Mouse (Mus musculus) cerebellum, adult 2 months (tissue): Measurements from ENCODE around the gene Carhsp1. TPM values are rescaled to one million over a fixed set of nuclear protein-coding genes. Genes with fewer than 3 reads are reported as not detected.

ENCODE experiments used
- DNase-seq, 2 experiments: peaks; one replicate each; pipeline ENCODE4 v3.0.0; 2021
- H3K27ac ChIP-seq: fragments of 200-500 bp; 2 replicates; pipeline ENCODE4 v1.5.1; 2012; ENCODE audit warnings: low read length, control low read depth, inconsistent platforms; ENCODE audit not compliant: insufficient read depth
- H3K27me3 ChIP-seq: fragments of 200-500 bp; 2 replicates; pipeline ENCODE4 v1.6.1; 2012; ENCODE audit warnings: inconsistent platforms, mild to moderate bottlenecking, low read length, moderate library complexity; ENCODE audit not compliant: control insufficient read depth, insufficient read depth
- H3K4me1 ChIP-seq: fragments of 200-500 bp; 2 replicates; pipeline ENCODE4 v1.6.1; 2011; ENCODE audit warnings: low read length; ENCODE audit not compliant: control insufficient read depth, insufficient read depth
- H3K4me3 ChIP-seq: fragments of 200-500 bp; replicated peaks from 2 replicates; pipeline ENCODE3; 2011; ENCODE audit warnings: mild to moderate bottlenecking, low read depth, low read length, control low read depth; ENCODE audit not compliant: insufficient read depth
- CTCF ChIP-seq: fragments of 200-500 bp; IDR thresholded peaks from 2 replicates; pipeline ENCODE4 v1.5.1; 2011; ENCODE audit warnings: low read depth, mild to moderate bottlenecking, control low read depth, low read length, moderate library complexity, borderline replicate concordance; ENCODE audit not compliant: insufficient read depth
- POLR2A ChIP-seq: fragments of 200-500 bp; IDR thresholded peaks from 2 replicates; pipeline ENCODE4 v1.6.1; 2011; ENCODE audit warnings: low read length, control low read depth, borderline replicate concordance; ENCODE audit not compliant: insufficient read depth
- WGBS: fragments of 180-500 bp; shearing (Covaris S2); methylation state at CpG from one replicate; pipeline ENCODE4 v1.1.7; 2018; 5-methylcytosine and 5-hydroxymethylcytosine counted together
- polyA plus RNA-seq: library from polyadenylated mRNA; depleted of rRNA; stranded (reverse); fragments of >200 nt; gene quantifications from 2 replicates; pipeline ENCODE4 v1.2.3, GENCODE M21; 2012

Carhsp1 gene
- polyA plus RNA-seq, 1 experiment: 50.0 TPM

DNA sequence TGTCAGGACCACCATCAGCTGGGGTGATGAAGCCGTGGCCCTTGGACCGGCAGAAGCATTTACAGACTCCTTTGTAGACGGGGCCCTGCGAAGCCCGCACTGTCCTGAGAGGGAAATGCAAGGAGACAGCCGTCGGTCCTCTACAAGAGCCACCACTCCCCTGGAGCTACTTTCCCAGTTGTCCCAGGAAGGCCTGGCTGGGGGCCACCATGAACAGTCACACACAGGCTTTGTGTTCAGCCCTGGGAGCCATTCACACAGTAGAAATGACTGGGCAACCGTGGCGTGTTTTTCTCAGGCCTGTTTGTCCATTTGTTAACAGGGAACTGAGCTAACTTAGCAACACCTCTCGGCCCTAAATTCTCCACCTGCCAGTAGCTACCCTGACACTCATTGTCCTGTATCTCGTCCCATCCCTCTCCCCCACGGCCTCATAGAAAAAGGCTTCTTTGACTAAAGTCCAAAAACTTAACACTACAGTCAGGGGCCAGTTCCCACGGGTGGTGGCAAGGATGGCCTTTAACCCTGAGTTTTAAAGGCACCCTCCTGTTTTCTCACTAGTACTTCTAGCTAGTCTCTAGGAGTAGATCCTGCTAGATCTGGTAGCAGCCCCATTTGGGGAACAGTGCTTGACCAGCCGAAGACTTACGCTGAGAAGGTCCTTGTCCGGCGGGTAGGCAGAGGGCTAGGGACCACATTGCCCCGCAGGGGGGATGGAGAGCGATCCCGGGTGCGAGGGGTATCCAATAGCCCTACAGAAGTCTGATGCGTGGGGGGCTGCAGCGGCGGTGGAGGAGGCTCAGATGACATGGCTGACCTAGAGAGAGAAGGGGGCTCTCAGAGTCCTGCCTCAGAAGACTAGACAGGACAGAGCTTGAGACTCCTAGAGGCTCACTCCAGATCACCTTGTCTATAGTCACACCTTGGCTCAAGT, 8.1 kb downstream of the Carhsp1 start:
- TF ChIP-seq CTCF (no peak), POLR2A (no peak)
- H3K27me3 ChIP-seq: no peaks in the 10 kb centered on the region
- no peaks in the 10 kb centered on the region for H3K4me1 ChIP-seq
- WGBS: 65% methylated on average over 24 of the region's 24 CpGs
- no peak overlapping the region for H3K27ac ChIP-seq
- no peak overlapping the region for H3K4me3 ChIP-seq
- DNase-seq: no peak

DNA sequence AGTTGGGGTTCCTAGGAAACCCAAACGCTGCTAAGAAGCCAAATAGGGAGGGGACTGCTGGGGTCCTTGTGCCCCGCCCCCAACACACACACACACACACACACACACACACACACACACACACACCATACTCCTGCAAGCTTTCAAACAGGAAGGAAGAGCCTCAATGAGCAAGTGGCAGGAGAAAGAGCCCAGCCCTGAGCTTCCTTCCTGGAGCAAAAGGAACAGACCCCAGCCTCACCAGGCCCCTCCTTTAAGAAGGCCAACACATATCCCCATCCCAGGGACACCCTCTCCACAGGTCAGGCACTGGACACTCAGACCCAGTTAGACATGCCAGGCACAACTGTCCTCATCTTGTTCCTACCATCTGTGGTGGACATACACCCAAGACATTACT, 8.9 kb downstream of the Carhsp1 start:
- Histone ChIP-seq H3K4me3 (no peak overlapping the region), H3K27me3 (no peaks in the 10 kb centered on the region), H3K4me1 (no peaks in the 10 kb centered on the region; the same call in 1 of the 2 replicates), H3K27ac (no peak overlapping the region)
- no peak for DNase-seq
- TF ChIP-seq POLR2A: no peak
- no peak for TF ChIP-seq CTCF
- 61% methylated on average over 2 of the region's 2 CpGs for WGBS

DNA sequence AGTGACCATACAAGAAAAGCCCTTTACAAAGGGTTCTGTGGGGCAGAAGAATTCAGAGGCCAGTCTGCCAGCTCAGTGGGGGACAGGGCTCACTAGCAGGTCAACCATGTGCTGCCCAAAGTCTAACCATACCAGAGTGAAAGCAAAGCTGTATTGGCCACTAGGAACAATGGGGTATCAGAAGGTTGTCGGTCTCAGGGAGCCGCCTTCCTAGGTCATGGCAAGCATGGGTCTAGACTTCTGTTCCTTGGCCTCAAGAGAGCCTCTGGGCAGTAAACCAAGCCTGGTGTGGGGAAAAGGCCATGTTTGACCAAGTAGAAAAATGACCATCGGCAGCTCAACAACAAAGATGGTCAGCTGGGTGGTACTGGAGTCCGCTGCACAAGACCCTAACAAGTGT, 13.2 kb downstream of the Carhsp1 start:
- H3K27me3 ChIP-seq: no peaks in the 10 kb centered on the region
- peaks cover 6% of the 10 kb centered on the region for H3K4me1 ChIP-seq
- WGBS: 42% methylated on average over 4 of the region's 4 CpGs
- no peak overlapping the region for H3K27ac ChIP-seq
- no peak overlapping the region for H3K4me3 ChIP-seq
- DNase-seq: no peak
- TF ChIP-seq CTCF (no peak), POLR2A (no peak)

DNA sequence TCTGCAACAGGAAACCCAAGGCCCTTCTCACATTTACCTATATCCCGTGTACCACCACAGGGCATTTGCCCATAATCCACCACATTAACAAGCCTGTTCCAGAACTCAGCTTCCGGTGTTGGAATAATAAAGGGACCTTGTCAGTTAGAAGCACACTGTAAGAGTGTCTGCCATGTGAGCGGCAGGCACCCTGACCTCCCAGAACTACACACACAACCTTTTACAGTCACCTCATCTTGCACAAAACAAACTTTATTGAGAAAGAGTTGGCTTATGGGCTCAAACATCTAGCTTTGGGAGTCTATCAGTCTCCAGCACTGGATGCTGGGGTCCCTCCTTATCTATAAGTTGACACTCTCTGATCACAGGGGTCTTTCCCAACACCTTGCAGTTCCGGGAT, 13.6 kb downstream of the Carhsp1 start:
- no peaks in the 10 kb centered on the region for H3K27me3 ChIP-seq
- H3K4me1 ChIP-seq: peaks cover 6% of the 10 kb centered on the region
- WGBS: 78% methylated on average over 4 of the region's 4 CpGs
- DNase-seq: no peak
- no peak overlapping the region for H3K4me3 ChIP-seq
- TF ChIP-seq POLR2A (no peak), CTCF (no peak)
- H3K27ac ChIP-seq: no peak overlapping the region

DNA sequence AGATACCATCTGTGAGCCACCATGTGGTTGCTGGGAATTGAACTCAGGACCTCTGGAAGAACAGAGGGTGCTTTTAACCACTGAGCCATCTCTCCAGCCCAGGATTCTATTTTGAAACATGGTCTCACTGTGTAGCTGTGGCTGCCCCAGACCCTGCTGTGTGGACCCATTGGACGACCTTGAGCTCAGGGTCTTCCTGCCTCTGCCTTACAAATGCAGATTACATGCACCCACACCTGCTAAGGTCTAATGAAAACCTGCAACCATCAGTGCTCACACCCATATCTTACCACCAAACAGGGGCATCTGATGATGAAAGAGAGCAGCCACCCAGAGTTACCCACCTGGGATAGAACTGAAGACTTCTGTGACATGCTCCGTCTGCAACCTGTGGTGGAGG, 15.7 kb downstream of the Carhsp1 start:
- Histone ChIP-seq H3K4me3 (no peak overlapping the region), H3K27ac (no peak overlapping the region), H3K4me1 (peaks cover 6% of the 10 kb centered on the region), H3K27me3 (no peaks in the 10 kb centered on the region)
- DNase-seq: no peak
- 76% methylated on average over 2 of the region's 2 CpGs for WGBS
- no peak for TF ChIP-seq POLR2A
- TF ChIP-seq CTCF: no peak

DNA sequence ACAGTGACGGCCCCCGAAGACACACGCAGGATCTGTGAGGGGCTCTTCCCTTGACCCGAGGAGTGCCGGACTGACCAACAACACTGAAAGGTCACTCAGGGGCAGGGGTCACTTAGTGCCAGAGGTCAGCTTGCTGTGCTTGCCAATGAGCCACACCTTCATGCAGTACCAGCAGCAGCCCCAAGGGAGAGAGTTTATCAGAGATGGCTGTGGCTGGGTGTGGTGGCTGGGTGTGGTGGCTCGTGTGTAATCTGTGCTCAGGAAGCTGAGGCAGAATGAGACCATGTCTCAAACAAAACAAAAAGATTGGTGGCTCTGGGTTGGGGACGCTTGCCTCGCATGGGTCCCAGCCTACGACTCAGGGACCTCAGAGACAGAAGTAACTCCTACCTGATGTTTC, 16.4 kb downstream of the Carhsp1 start:
- Histone ChIP-seq H3K27ac (no peak overlapping the region), H3K4me3 (no peak overlapping the region), H3K4me1 (peaks cover 6% of the 10 kb centered on the region), H3K27me3 (no peaks in the 10 kb centered on the region; the same call in 1 of the 2 replicates)
- WGBS: 79% methylated on average over 9 of the region's 9 CpGs
- TF ChIP-seq POLR2A (no peak), CTCF (no peak)
- DNase-seq: no peak

DNA sequence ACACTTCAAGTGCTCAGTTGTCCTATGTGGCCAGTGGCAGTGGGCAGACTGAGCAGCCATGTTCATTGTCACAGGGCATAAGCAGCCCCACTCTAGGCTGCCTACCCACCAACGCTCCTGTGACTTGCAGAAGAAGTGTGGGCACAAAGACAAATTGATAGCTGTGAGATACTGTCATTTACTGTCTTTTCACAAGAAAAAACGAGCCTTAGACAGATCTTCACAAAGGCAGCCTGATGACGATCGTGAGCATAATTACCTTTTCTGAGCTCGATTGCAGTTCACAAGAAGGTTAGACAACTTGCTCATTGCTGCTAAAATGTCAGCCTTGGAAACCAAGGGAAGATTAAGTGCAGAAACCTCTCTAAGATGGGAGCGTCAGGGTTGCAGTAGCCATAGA, 16.8 kb downstream of the Carhsp1 start:
- Histone ChIP-seq H3K27ac (no peak overlapping the region), H3K4me3 (no peak overlapping the region), H3K27me3 (no peaks in the 10 kb centered on the region; the same call in 1 of the 2 replicates), H3K4me1 (peaks cover 6% of the 10 kb centered on the region)
- WGBS: 87% methylated on average over 6 of the region's 6 CpGs
- TF ChIP-seq POLR2A: no peak
- TF ChIP-seq CTCF: no peak
- DNase-seq: no peak

DNA sequence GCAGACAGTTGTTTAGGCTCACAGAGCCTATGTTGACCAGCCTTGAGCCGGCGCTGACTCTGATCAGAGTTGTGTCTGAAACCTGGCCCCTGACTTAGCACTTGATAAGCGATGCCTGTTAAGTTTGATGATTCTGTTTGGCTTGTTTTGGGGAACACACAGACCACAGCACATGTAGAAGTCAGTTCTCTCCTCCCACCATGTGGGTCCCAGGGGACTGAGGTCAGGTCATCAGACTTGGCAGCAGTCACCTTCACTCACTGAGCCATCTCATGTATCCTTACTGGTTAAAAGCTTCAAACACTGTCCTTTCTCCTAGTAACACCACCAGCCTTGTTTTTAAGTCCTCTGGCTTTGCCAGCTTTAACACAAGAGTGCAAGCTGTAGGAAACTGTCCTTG, 21.9 kb downstream of the Carhsp1 start:
- Histone ChIP-seq H3K27ac (no peak overlapping the region), H3K27me3 (no peaks in the 10 kb centered on the region; the same call in 1 of the 2 replicates), H3K4me1 (no peaks in the 10 kb centered on the region), H3K4me3 (no peak overlapping the region)
- DNase-seq: no peak
- no peak for TF ChIP-seq CTCF
- TF ChIP-seq POLR2A: no peak
- WGBS: 95% methylated on average over 3 of the region's 3 CpGs
